Mouse (Mus musculus) MEL (cell line): Measurements from ENCODE around the gene Sprn. TPM values are rescaled to one million over a fixed set of nuclear protein-coding genes. Genes with fewer than 3 reads are reported as not detected.

Experiments used
- DNase-seq: peaks from one replicate; pipeline ENCODE4 v3.0.0; 2011; ENCODE audit warnings: low read depth, low spot score
- H3K27ac ChIP-seq: 2 replicates; pipeline ENCODE4 v1.5.1; 2012; ENCODE audit warnings: low read depth, mild to moderate bottlenecking, control low read depth, low read length, moderate library complexity; ENCODE audit not compliant: control insufficient read depth
- H3K27me3 ChIP-seq, 2 experiments: fragments of 150-350 bp in 1 of 2; sonication (generic) in 1 of 2; 2 replicates each; pipeline ENCODE4 v1.6.1; 2012; ENCODE audit warnings: low read length in 2 of 2, mild to moderate bottlenecking in 2 of 2, improper control_type of control experiment in 1 of 2, moderate library complexity in 1 of 2; ENCODE audit not compliant: insufficient read depth in 2 of 2, control insufficient read depth in 1 of 2
- H3K36me3 ChIP-seq, 2 experiments: 2 replicates each; pipeline ENCODE4 v1.6.1; 2012 to 2014; ENCODE audit warnings: low read length in 2 of 2, improper control_type of control experiment in 1 of 2, inconsistent platforms in 1 of 2, mild to moderate bottlenecking in 1 of 2; ENCODE audit not compliant: insufficient read depth in 2 of 2, control insufficient read depth in 1 of 2
- H3K4me1 ChIP-seq, 2 experiments: fragments of 150-350 bp in 1 of 2; sonication (generic) in 1 of 2; 2 replicates each; pipeline ENCODE4 v1.6.1; 2012; ENCODE audit warnings: low read length in 2 of 2, improper control_type of control experiment in 1 of 2, mild to moderate bottlenecking in 1 of 2; ENCODE audit not compliant: insufficient read depth in 2 of 2, control insufficient read depth in 1 of 2
- H3K4me3 ChIP-seq, 2 experiments: fragments of 150-350 bp in 1 of 2; sonication (generic) in 1 of 2; 2 replicates each; pipeline ENCODE4 v1.5.1; 2012; ENCODE audit warnings: low read depth in 2 of 2, low read length in 2 of 2, mild to moderate bottlenecking in 2 of 2, moderate library complexity in 2 of 2, control low read depth in 1 of 2, improper control_type of control experiment in 1 of 2; ENCODE audit not compliant: control insufficient read depth in 1 of 2, insufficient read depth in 1 of 2
- H3K79me2 ChIP-seq: 2 replicates; pipeline ENCODE4 v1.6.1; 2012; ENCODE audit warnings: mild to moderate bottlenecking, low read length, moderate library complexity; ENCODE audit not compliant: control insufficient read depth, poor library complexity, insufficient read depth
- H3K9ac ChIP-seq: 2 replicates; pipeline ENCODE4 v1.6.1; 2012; ENCODE audit warnings: low read depth, mild to moderate bottlenecking, control low read depth, low read length, moderate library complexity; ENCODE audit not compliant: control insufficient read depth, poor library complexity, severe bottlenecking
- H3K9me3 ChIP-seq: fragments of 150-350 bp; sonication (generic); replicated peaks from 2 replicates; pipeline ENCODE4 v1.6.1; 2012; ENCODE audit warnings: mild to moderate bottlenecking, low read length, improper control_type of control experiment, moderate library complexity; ENCODE audit not compliant: insufficient read depth
- ELF1 ChIP-seq: IDR thresholded peaks from 2 replicates; pipeline ENCODE4 v1.6.1; 2014; ENCODE audit warnings: low read depth, mild to moderate bottlenecking, inconsistent platforms, low read length, improper control_type of control experiment, moderate library complexity
- ETS1 ChIP-seq: IDR thresholded peaks from 2 replicates; pipeline ENCODE4 v1.6.1; 2012; ENCODE audit warnings: low read depth, mild to moderate bottlenecking, inconsistent platforms, low read length, improper control_type of control experiment, moderate library complexity
- HCFC1 ChIP-seq: IDR thresholded peaks from 2 replicates; pipeline ENCODE4 v1.6.1; 2012; ENCODE audit warnings: low read depth, mild to moderate bottlenecking, inconsistent platforms, low read length, improper control_type of control experiment, moderate library complexity
- MAFK ChIP-seq: IDR thresholded peaks from 2 replicates; pipeline ENCODE4 v1.6.1; 2011; ENCODE audit warnings: low read depth, mild to moderate bottlenecking, low read length, improper control_type of control experiment, borderline replicate concordance
- MXI1 ChIP-seq: IDR thresholded peaks from 2 replicates; pipeline ENCODE4 v1.6.1; 2011; ENCODE audit warnings: mild to moderate bottlenecking, low read depth, low read length, improper control_type of control experiment
- MYB ChIP-seq: IDR thresholded peaks from 2 replicates; pipeline ENCODE4 v1.6.1; 2011; ENCODE audit warnings: mild to moderate bottlenecking, low read depth, low read length, improper control_type of control experiment
- NELFE ChIP-seq: IDR thresholded peaks from 2 replicates; pipeline ENCODE4 v1.6.1; 2011; ENCODE audit warnings: low read depth, low read length, improper control_type of control experiment
- NRF1 ChIP-seq: IDR thresholded peaks from 2 replicates; pipeline ENCODE4 v1.6.1; 2014; ENCODE audit warnings: low read depth, mild to moderate bottlenecking, inconsistent platforms, low read length, improper control_type of control experiment, moderate library complexity; ENCODE audit not compliant: poor library complexity, insufficient read depth, severe bottlenecking
- POLR2A ChIP-seq, 2 experiments: IDR thresholded peaks; 2 replicates each; pipeline ENCODE4 v1.6.1; 2011 to 2012; ENCODE audit warnings: low read length in 2 of 2, mild to moderate bottlenecking in 2 of 2, control low read depth in 1 of 2, improper control_type of control experiment in 1 of 2, low read depth in 1 of 2, moderate library complexity in 1 of 2; ENCODE audit not compliant: control insufficient read depth in 1 of 2, insufficient read depth in 1 of 2, poor library complexity in 1 of 2
- POLR2AphosphoS2 ChIP-seq: IDR thresholded peaks from 2 replicates; pipeline ENCODE4 v1.6.1; 2011; ENCODE audit warnings: low read length, improper control_type of control experiment
- RCOR1 ChIP-seq: IDR thresholded peaks from 2 replicates; pipeline ENCODE4 v1.6.1; 2012; ENCODE audit warnings: low read depth, mild to moderate bottlenecking, inconsistent platforms, low read length, improper control_type of control experiment
- SIN3A ChIP-seq: IDR thresholded peaks from 2 replicates; pipeline ENCODE4 v1.6.1; 2012; ENCODE audit warnings: low read length, improper control_type of control experiment, inconsistent platforms
- UBTF ChIP-seq: IDR thresholded peaks from 2 replicates; pipeline ENCODE4 v1.6.1; 2012; ENCODE audit warnings: low read depth, mild to moderate bottlenecking, inconsistent platforms, low read length, improper control_type of control experiment, moderate library complexity, borderline replicate concordance; ENCODE audit not compliant: insufficient read depth
- USF1 ChIP-seq: IDR thresholded peaks from 2 replicates; pipeline ENCODE4 v1.6.1; 2014; ENCODE audit warnings: low read depth, mild to moderate bottlenecking, inconsistent platforms, low read length, improper control_type of control experiment, moderate library complexity
- ZMIZ1 ChIP-seq: IDR thresholded peaks from 2 replicates; pipeline ENCODE4 v1.6.1; 2012; ENCODE audit warnings: low read depth, mild to moderate bottlenecking, inconsistent platforms, low read length, improper control_type of control experiment, moderate library complexity
- polyA plus RNA-seq, 2 experiments: library from polyadenylated mRNA; stranded (reverse) in 1 of 2; unstranded in 1 of 2; fragments of >175 nt in 1 of 2; fragments of >200 nt in 1 of 2; gene quantifications; 2 replicates each; pipeline versions ENCODE4 v1.2.1 to v1.2.4; 2012; ENCODE audit warnings: low replicate concordance in 2 of 2, low read depth in 1 of 2; ENCODE audit not compliant: insufficient read length in 2 of 2, insufficient read depth in 1 of 2, missing spikeins in 1 of 2
- total RNA-seq: library from RNA; depleted of rRNA; stranded (reverse); fragments of 300-350 nt; gene quantifications from 2 replicates; pipeline ENCODE4 v1.2.3, GENCODE M21; 2012

Sprn gene
- total and polyA plus RNA-seq, 3 experiments, result not detected

GRCm38 (mm10) chr7:140116329-140117054 lies 38.2 kb downstream of the Sprn start, which contains the start of gene Echs1:
Gene Echs1 (minus strand): TSS chr7:140116476.
- peaks cover 0 to 2% of the 10 kb centered on the region in 2 experiments; a peak in 2 of 4 replicates for H3K36me3 ChIP-seq
- H3K4me3 ChIP-seq, result peak within 1 kb of the TSS; percentile 73 to 79
- H3K9me3 ChIP-seq, result no peaks in the 10 kb centered on the region
- H3K79me2 ChIP-seq, result peaks cover 3% of the 10 kb centered on the region
- DNase-seq, result peak; percentile 93
- TF ChIP-seq MAFK (no peak), NRF1 (no peak), SIN3A (0 out of 2 replicates have a peak, but pooled peaks have one; percentile 66), MXI1 (peak; percentile 73), NELFE (peak; percentile 79), USF1 (peak; percentile 81), RCOR1 (no peak), POLR2A (IDR thresholded peaks at IDR 0.05; ENCODE audit: control insufficient read depth in 1 of 2, insufficient read depth in 1 of 2, low read depth in 1 of 2, low read length in 2 of 2, poor library complexity in 1 of 2) (peak; percentile 52 to 84; a peak in 3 of 4 replicates), POLR2AphosphoS2 (peak; percentile 37; the same call in 1 of the 2 replicates), ZMIZ1 (0 out of 2 replicates have a peak, but pooled peaks have one; percentile 6), ELF1 (peak; percentile 42; the same call in 1 of the 2 replicates), ETS1 (0 out of 2 replicates have a peak, but pooled peaks have one; percentile 41), HCFC1 (peak; percentile 61; the same call in 1 of the 2 replicates)
- peak within 1 kb of the TSS; percentile 65 for H3K27ac ChIP-seq
- H3K4me1 ChIP-seq, result peaks cover 5% of the 10 kb centered on the region in 2 experiments; a peak in 3 of 4 replicates
- H3K9ac ChIP-seq, result peak within 1 kb of the TSS; percentile 81
- H3K27me3 ChIP-seq, result no peaks in the 10 kb centered on the region

- Histone ChIP-seq H3K9me3 (no peaks in the 10 kb centered on the region), H3K9ac (peak within 1 kb of the TSS; percentile 81), H3K79me2 (peaks cover 3% of the 10 kb centered on the region), H3K36me3 (peaks cover 0 to 2% of the 10 kb centered on the region in 2 experiments; a peak in 2 of 4 replicates), H3K4me3 (peak within 1 kb of the TSS; percentile 73 to 79), H3K27ac (peak within 1 kb of the TSS; percentile 65), H3K27me3 (no peaks in the 10 kb centered on the region), H3K4me1 (peaks cover 5% of the 10 kb centered on the region in 2 experiments; a peak in 3 of 4 replicates)
- DNase-seq, result peak; percentile 81
- TF ChIP-seq SIN3A (peak; percentile 55), UBTF (no peak), NRF1 (no peak), MYB (no peak), ETS1 (peak; percentile 20; the same call in 1 of the 2 replicates)
Measured at GRCm38 (mm10) chr7:140115583-140116328, 38.9 kb downstream of the Sprn start, which contains the start of gene Paox. Gene Paox (plus strand): TSS chr7:140115799.
